Mouse (Mus musculus) kidney, adult 2 months (tissue): ENCODE data around the gene Vrk1. TPM values are rescaled to one million over a fixed set of nuclear protein-coding genes. Genes with fewer than 3 reads are reported as not detected.

Source experiments
- DNase-seq: peaks from one replicate; pipeline ENCODE4 v3.0.0; 2021
- H3K27ac ChIP-seq: fragments of 200-500 bp; 2 replicates; pipeline ENCODE4 v1.5.1; 2012; ENCODE audit warnings: low read depth, low read length, control low read depth, inconsistent platforms; ENCODE audit not compliant: insufficient read depth
- H3K27me3 ChIP-seq: fragments of 200-500 bp; replicated peaks from 2 replicates; pipeline ENCODE4 v1.6.1; 2012; ENCODE audit warnings: mild to moderate bottlenecking, moderate library complexity, low read length, inconsistent platforms; ENCODE audit not compliant: control insufficient read depth, insufficient read depth
- H3K36me3 ChIP-seq: fragments of 200-500 bp; 2 replicates; pipeline ENCODE4 v1.6.1; 2012; ENCODE audit warnings: mild to moderate bottlenecking, moderate library complexity, low read length, inconsistent platforms; ENCODE audit not compliant: control insufficient read depth, insufficient read depth
- H3K4me1 ChIP-seq: fragments of 200-500 bp; 2 replicates; pipeline ENCODE4 v1.6.1; 2011; ENCODE audit warnings: low read length; ENCODE audit not compliant: control insufficient read depth, insufficient read depth
- H3K4me3 ChIP-seq: fragments of 200-500 bp; 2 replicates; pipeline ENCODE4 v1.5.1; 2011; ENCODE audit warnings: mild to moderate bottlenecking, low read depth, low read length, control low read depth; ENCODE audit not compliant: insufficient read depth
- CTCF ChIP-seq: fragments of 200-500 bp; conservative IDR thresholded peaks from 2 replicates; pipeline ENCODE4 v1.5.1; 2011; ENCODE audit warnings: low read depth, mild to moderate bottlenecking, control low read depth, low read length, moderate library complexity, mixed read lengths; ENCODE audit not compliant: insufficient read depth, insufficient read length
- POLR2A ChIP-seq: fragments of 200-500 bp; IDR thresholded peaks from one replicate; pipeline ENCODE4 v1.6.1; 2011; ENCODE audit warnings: low read depth, low read length, control low read depth
- WGBS: fragments of 180-500 bp; shearing (Covaris S2); methylation state at CpG from one replicate; pipeline ENCODE4 v1.1.7; 2018; 5-methylcytosine and 5-hydroxymethylcytosine counted together
- polyA plus RNA-seq: library from polyadenylated mRNA; depleted of rRNA; stranded (reverse); fragments of >200 nt; gene quantifications from 2 replicates; pipeline ENCODE4 v1.2.3, GENCODE M21; 2012

Gene Vrk1
- polyA plus RNA-seq, 1 experiment, result 4.6 TPM

DNA sequence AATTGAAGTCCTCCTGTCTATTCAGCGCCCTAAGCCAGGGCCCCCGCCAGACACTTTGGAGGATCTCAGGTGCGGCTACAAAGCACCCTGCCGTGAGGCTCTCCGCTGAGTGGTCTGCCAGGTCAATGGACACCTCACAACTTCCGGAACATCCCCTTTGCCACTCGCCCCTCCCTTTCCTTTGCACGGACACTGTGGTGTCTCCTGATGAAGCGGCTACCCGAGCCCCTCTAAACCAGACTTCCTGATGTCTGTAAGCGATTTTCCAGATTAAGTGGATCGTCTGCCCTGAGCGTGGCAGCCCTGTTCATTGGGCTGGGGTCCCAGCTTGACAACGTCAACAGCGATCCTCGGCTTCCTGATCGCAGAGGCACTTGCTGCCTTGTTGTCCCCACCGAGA is 42.2 kb upstream of the Vrk1 start:
- no peak for TF ChIP-seq CTCF
- TF ChIP-seq POLR2A, result no peak
- Histone ChIP-seq H3K4me3 (no peak overlapping the region), H3K27me3 (no peaks in the 10 kb centered on the region), H3K4me1 (no peaks in the 10 kb centered on the region), H3K36me3 (no peaks in the 10 kb centered on the region), H3K27ac (no peak overlapping the region)
- 16% methylated on average over 18 of the region's 18 CpGs for WGBS
- DNase-seq, result no peak

DNA sequence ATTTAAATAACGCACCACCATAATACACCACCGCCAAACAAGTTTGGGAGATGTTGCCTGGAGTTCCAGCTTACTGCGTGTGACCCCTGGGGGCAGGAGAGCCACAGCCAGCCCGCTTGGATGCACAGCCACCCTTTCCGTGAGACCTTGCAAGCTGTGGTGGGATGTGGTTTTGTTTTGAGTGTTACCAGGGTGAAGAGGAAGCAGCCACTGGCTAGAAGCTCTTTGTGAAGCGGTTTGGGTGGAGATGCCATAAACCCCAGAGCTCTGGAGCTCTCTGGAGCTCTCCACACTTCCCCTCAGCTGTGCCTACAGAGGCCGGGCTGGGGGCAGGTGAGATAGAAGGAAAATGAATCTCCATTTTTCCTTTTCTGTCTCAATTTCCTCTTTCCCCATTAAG is 38.8 kb upstream of the Vrk1 start:
- Histone ChIP-seq H3K36me3 (no peaks in the 10 kb centered on the region), H3K4me1 (no peaks in the 10 kb centered on the region), H3K27me3 (no peaks in the 10 kb centered on the region), H3K27ac (no peak overlapping the region), H3K4me3 (no peak overlapping the region)
- 65% methylated on average over 7 of the region's 7 CpGs for WGBS
- peak; percentile 13 for DNase-seq
- TF ChIP-seq CTCF (no peak), POLR2A (no peak)

- 88% methylated on average over 8 of the region's 8 CpGs for WGBS
- Histone ChIP-seq H3K36me3 (no peaks in the 10 kb centered on the region), H3K27me3 (no peaks in the 10 kb centered on the region), H3K4me1 (no peaks in the 10 kb centered on the region), H3K4me3 (no peak overlapping the region), H3K27ac (no peak overlapping the region)
- DNase-seq, result no peak
- TF ChIP-seq CTCF (no peak), POLR2A (no peak)
These were observed 37.4 kb upstream of the Vrk1 start for GRCm38 (mm10) chr12:105972673-105973072.

- TF ChIP-seq CTCF, result no peak
- TF ChIP-seq POLR2A, result no peak
- no peaks in the 10 kb centered on the region for H3K4me1 ChIP-seq
- 56% methylated on average over 9 of the region's 9 CpGs for WGBS
- H3K36me3 ChIP-seq, result no peaks in the 10 kb centered on the region
- no peak for DNase-seq
- no peak overlapping the region for H3K4me3 ChIP-seq
- H3K27me3 ChIP-seq, result no peaks in the 10 kb centered on the region
- H3K27ac ChIP-seq, result no peak overlapping the region
These were observed 36.3 kb upstream of the Vrk1 start for GRCm38 (mm10) chr12:105973691-105974090.

GRCm38 (mm10) chr12:105974107-105974506 is 35.9 kb upstream of the Vrk1 start:
- TF ChIP-seq CTCF, result no peak
- TF ChIP-seq POLR2A, result no peak
- DNase-seq, result no peak
- 29% methylated on average over 5 of the region's 5 CpGs for WGBS
- Histone ChIP-seq H3K27ac (no peak overlapping the region), H3K27me3 (no peaks in the 10 kb centered on the region), H3K4me3 (no peak overlapping the region), H3K4me1 (no peaks in the 10 kb centered on the region), H3K36me3 (no peaks in the 10 kb centered on the region)

DNA sequence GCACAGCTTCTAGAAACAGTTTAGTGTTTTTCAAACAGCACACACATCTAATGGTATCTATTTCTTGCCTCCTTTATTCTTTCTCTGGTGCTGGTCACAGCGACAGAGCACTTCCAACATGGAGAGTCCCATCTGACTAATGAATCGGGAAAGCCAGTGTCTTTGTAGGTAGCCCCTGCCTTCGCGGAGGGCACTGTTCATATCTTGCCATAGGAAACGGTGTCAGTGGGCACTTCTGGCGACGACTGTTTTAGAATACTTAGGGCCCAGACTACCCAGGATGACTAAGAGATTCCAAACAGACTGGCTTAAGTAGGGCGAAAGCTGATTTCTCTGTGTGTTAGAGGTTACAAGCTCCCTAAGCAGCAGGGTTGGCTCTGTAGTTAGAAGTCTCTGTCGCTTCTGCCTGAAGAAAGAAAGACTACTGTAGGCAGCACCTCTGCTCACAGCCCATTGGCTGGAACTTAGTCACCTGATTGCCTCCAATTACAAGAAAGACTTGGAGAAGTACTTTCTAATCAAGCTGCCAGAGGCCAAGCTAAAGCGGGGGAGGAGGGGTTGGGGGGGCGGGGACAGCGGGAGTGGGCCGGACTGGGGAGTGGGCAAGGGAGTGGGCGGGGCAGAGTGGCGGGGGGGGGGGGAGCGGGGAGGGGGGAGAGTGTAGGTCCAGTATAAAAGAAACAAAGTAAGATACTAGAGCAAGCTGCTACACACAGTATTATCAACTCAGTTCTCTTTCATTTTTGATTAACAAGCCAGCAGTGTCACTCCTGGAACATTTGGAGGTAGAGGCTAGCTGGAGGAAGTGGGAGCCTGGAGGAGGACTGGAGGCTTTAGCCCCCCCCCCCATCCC is 28.7 kb upstream of the Vrk1 start:
- Histone ChIP-seq H3K4me1 (no peaks in the 10 kb centered on the region), H3K4me3 (no peak overlapping the region), H3K27ac (no peak overlapping the region), H3K36me3 (no peaks in the 10 kb centered on the region), H3K27me3 (no peaks in the 10 kb centered on the region)
- peak; percentile 42 for DNase-seq
- no peak for TF ChIP-seq POLR2A
- no peak for TF ChIP-seq CTCF
- 35% methylated on average over 13 of the region's 16 CpGs for WGBS

DNA sequence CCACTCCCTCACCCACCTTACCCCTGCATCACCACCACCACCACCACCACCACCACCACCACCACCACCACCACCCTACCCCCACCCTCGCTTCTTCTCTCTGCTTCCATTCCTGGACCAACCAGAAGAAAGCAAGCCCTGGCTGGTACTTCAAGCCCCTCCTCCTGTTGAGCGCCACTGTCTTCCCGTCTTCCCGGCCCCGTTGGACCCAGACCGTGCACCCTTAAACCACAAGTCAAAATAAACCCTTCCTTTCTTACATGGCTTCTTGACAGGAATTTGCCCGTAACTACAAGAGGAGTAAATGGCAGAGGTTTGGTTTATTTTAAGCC is 28.1 kb upstream of the Vrk1 start:
- H3K27ac ChIP-seq, result no peak overlapping the region
- H3K4me3 ChIP-seq, result no peak overlapping the region
- no peak for DNase-seq
- no peaks in the 10 kb centered on the region for H3K36me3 ChIP-seq
- TF ChIP-seq POLR2A, result no peak
- TF ChIP-seq CTCF, result no peak
- H3K27me3 ChIP-seq, result no peaks in the 10 kb centered on the region
- 84% methylated on average over 7 of the region's 7 CpGs for WGBS
- no peaks in the 10 kb centered on the region for H3K4me1 ChIP-seq
